Mouse (Mus musculus) CH12.LX (cell line): ENCODE data around the gene Cmss1. TPM values are rescaled to one million over a fixed set of nuclear protein-coding genes. Genes with fewer than 3 reads are reported as not detected.

Source experiments
- DNase-seq: peaks from one replicate; pipeline ENCODE4 v3.0.0-alpha.2; 2013; ENCODE audit errors: extremely low read depth
- H3K27ac ChIP-seq: 2 replicates; pipeline ENCODE4 v1.5.1; 2012; ENCODE audit warnings: low read depth, mild to moderate bottlenecking, control low read depth, moderate library complexity; ENCODE audit not compliant: insufficient read depth
- H3K27me3 ChIP-seq: replicated peaks from 2 replicates; pipeline ENCODE3; 2012; ENCODE audit warnings: inconsistent platforms
- H3K36me3 ChIP-seq, 2 experiments: replicated peaks in 1 of 2; 2 replicates each; pipeline versions ENCODE3 to v1.6.1; 2012; ENCODE audit warnings: inconsistent platforms in 1 of 2, low read length in 1 of 2, mild to moderate bottlenecking in 1 of 2, mixed read lengths in 1 of 2, moderate library complexity in 1 of 2; ENCODE audit not compliant: control insufficient read depth in 1 of 2, insufficient read depth in 1 of 2
- H3K4me1 ChIP-seq, 2 experiments: 2 replicates each; pipeline ENCODE4 v1.6.1; 2012; ENCODE audit warnings: inconsistent platforms in 1 of 2, moderate library complexity in 1 of 2; ENCODE audit not compliant: insufficient read depth in 2 of 2, control insufficient read depth in 1 of 2
- H3K4me2 ChIP-seq: 2 replicates; pipeline ENCODE4 v1.6.1; 2012; ENCODE audit warnings: low read depth, mild to moderate bottlenecking, control low read depth; ENCODE audit not compliant: poor library complexity, insufficient read depth, severe bottlenecking
- H3K4me3 ChIP-seq, 3 experiments: fragments of 150-350 bp in 1 of 3; sonication (generic) in 1 of 3; replicated peaks in 1 of 3; 2 replicates each; pipeline versions ENCODE3 to v1.5.1; 2011 to 2012; ENCODE audit warnings: low read depth in 2 of 3, low read length in 2 of 3, mild to moderate bottlenecking in 2 of 3, moderate library complexity in 2 of 3, control low read depth in 1 of 3, improper control_type of control experiment in 1 of 3, inconsistent platforms in 1 of 3, mixed read lengths in 1 of 3; ENCODE audit not compliant: poor library complexity in 1 of 3
- H3K79me2 ChIP-seq: replicated peaks from 2 replicates; pipeline ENCODE4 v1.6.1; 2012; ENCODE audit warnings: mild to moderate bottlenecking, moderate library complexity; ENCODE audit not compliant: control insufficient read depth, poor library complexity, insufficient read depth, severe bottlenecking; ENCODE audit errors: extremely low read depth
- H3K9ac ChIP-seq: 2 replicates; pipeline ENCODE4 v1.6.1; 2012; ENCODE audit warnings: low read depth, mild to moderate bottlenecking, control low read depth, moderate library complexity; ENCODE audit not compliant: insufficient read depth
- H3K9me3 ChIP-seq: replicated peaks from 2 replicates; pipeline ENCODE3; 2012; ENCODE audit warnings: low read length, inconsistent platforms, mixed read lengths
- CHD1 ChIP-seq: IDR thresholded peaks from 2 replicates; pipeline ENCODE4 v1.6.1; 2012; ENCODE audit warnings: low read depth, low read length, improper control_type of control experiment, inconsistent platforms
- JUN ChIP-seq: IDR thresholded peaks from 2 replicates; pipeline ENCODE4 v1.6.1; 2011; ENCODE audit warnings: low read depth, mild to moderate bottlenecking, low read length, improper control_type of control experiment, moderate library complexity; ENCODE audit not compliant: insufficient read depth
- KAT2A ChIP-seq: IDR thresholded peaks from 2 replicates; pipeline ENCODE4 v1.6.1; 2012; ENCODE audit warnings: low read length, improper control_type of control experiment, inconsistent platforms; ENCODE audit not compliant: insufficient replicate concordance
- MAX ChIP-seq: IDR thresholded peaks from 2 replicates; pipeline ENCODE4 v1.6.1; 2011; ENCODE audit warnings: low read length, improper control_type of control experiment
- NRF1 ChIP-seq: IDR thresholded peaks from 2 replicates; pipeline ENCODE4 v1.6.1; 2014; ENCODE audit warnings: low read depth, mild to moderate bottlenecking, inconsistent platforms, low read length, improper control_type of control experiment, moderate library complexity
- SMC3 ChIP-seq: IDR thresholded peaks from 2 replicates; pipeline ENCODE4 v1.6.1; 2011; ENCODE audit warnings: low read depth, low read length, improper control_type of control experiment
- TBP ChIP-seq: conservative IDR thresholded peaks from 2 replicates; pipeline ENCODE4 v1.6.1; 2011; ENCODE audit warnings: low read depth, low read length, improper control_type of control experiment
- TCF12 ChIP-seq: IDR thresholded peaks from 2 replicates; pipeline ENCODE4 v1.6.1; 2014; ENCODE audit warnings: low read depth, mild to moderate bottlenecking, inconsistent platforms, low read length, improper control_type of control experiment
- USF2 ChIP-seq: conservative IDR thresholded peaks from 2 replicates; pipeline ENCODE4 v1.6.1; 2011; ENCODE audit warnings: low read depth, low read length, improper control_type of control experiment
- ZKSCAN1 ChIP-seq: IDR thresholded peaks from 2 replicates; pipeline ENCODE4 v1.6.1; 2012; ENCODE audit warnings: low read depth, inconsistent platforms, low read length, improper control_type of control experiment, borderline replicate concordance
- dilution Hi-C: fragments of 300-500 bp; cut with MboI; formaldehyde crosslinking; loops from 2 replicates; pipeline ENCODE4 v1.14.3; 2020; ENCODE audit warnings: low sequenced_read_pairs; ENCODE audit not compliant: extremely low pct_unique_long_range_greater_than_20kb, extremely low pct_ligation_motif_present
- in situ Hi-C: fragments of 300-500 bp; cut with MboI; formaldehyde crosslinking; loops from 3 replicates; pipeline ENCODE4 v1.14.3; 2019; ENCODE audit warnings: low sequenced_read_pairs, low pct_ligation_motif_present, low pct_unique_long_range_greater_than_20kb, mixed read lengths
- polyA plus RNA-seq: library from polyadenylated mRNA; unstranded; fragments of >175 nt; gene quantifications from 2 replicates; pipeline ENCODE4 v1.2.1, GENCODE M21; 2012; ENCODE audit warnings: low read depth; ENCODE audit not compliant: insufficient read length
- total RNA-seq, 2 experiments: library from RNA; depleted of rRNA; stranded (reverse); fragments of 300-350 nt in 1 of 2; fragments of >200 nt in 1 of 2; gene quantifications; 2 replicates each; pipeline ENCODE4 v1.2.3; 2012 to 2014

The Cmss1 gene
- total and polyA plus RNA-seq, 3 experiments: 94.7 to 107 (median 103) TPM

DNA sequence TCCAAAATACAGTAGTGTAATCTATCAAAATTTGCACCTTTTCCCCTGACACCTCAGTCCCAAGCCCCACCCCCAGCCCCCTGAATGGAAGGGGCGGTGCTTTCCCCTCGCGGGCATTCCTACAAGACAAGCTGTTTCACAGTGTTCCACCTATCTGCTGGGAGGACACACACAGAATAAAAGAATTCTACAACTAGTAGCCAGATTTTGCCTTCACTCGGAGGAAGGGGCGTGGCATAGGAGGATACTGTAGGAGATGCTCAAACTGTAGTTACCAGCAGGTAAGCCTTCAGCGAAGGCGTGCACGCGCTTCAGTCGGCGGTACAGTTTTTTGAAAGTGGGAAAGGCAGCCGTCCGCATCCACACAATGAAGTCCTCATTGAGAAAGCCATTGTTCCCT lies 336.9 kb downstream of the Cmss1 start:
- Histone ChIP-seq H3K4me3 (no peak overlapping the region), H3K27ac (no peak overlapping the region), H3K27me3 (no peaks in the 10 kb centered on the region), H3K9ac (no peak overlapping the region), H3K4me1 (peaks cover 7 to 11% of the 10 kb centered on the region in 2 experiments), H3K79me2 (no peaks in the 10 kb centered on the region), H3K9me3 (no peaks in the 10 kb centered on the region), H3K36me3 (no peaks in the 10 kb centered on the region), H3K4me2 (no peak overlapping the region)
- dilution Hi-C loops: no loop called here
- in situ Hi-C loops: no loop called here
- TF ChIP-seq NRF1 (no peak), MAX (no peak)
- DNase-seq: no peak

DNA sequence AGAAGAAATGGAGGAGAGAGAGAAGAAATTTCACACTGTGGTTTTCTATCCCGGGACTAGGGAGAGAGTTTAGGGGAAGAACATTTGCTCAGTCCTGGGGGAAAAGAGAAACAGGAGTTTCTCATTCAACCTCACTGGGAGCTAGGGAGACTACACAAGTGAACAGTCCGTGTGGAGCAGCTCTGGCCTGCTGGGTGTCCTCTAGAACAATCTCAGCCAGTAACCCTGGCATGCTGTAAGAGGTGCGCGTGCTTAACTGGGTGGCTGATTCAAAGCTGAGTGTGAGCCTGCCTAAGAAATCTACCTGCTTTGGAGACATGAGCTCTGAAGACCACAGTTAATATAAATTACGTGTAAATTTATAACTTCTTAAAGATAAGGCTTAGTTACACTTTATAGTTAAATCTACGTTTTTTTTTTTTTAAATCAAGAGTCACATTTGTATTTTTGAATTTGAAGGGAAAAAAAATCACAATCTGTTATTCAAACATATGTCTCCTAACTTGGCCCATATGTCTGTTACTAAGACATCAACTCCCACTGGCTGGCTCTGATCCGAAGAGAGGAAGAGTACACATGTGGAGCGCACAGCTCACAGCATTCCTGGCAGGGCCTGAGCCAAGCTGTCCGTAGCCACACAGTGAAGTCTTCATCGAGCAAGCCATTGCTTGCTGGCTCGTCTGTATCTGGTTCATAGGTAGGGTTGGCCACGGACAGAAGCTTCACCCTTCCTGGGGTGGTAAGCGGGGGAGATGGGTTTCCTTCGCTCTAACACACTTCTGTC lies 338.4 kb downstream of the Cmss1 start:
- H3K36me3 ChIP-seq: no peaks in the 10 kb centered on the region
- peaks cover 7 to 11% of the 10 kb centered on the region in 2 experiments for H3K4me1 ChIP-seq
- no peak for TF ChIP-seq JUN
- no peak for TF ChIP-seq CHD1
- TF ChIP-seq KAT2A: no peak
- in situ Hi-C loops (no loop called here), dilution Hi-C loops (no loop called here)
- H3K9me3 ChIP-seq: no peaks in the 10 kb centered on the region
- no peak overlapping the region for H3K4me2 ChIP-seq
- H3K79me2 ChIP-seq: no peaks in the 10 kb centered on the region
- H3K27me3 ChIP-seq: no peaks in the 10 kb centered on the region
- H3K4me3 ChIP-seq: no peak overlapping the region
- no peak overlapping the region for H3K27ac ChIP-seq
- DNase-seq: no peak
- no peak overlapping the region for H3K9ac ChIP-seq

DNA sequence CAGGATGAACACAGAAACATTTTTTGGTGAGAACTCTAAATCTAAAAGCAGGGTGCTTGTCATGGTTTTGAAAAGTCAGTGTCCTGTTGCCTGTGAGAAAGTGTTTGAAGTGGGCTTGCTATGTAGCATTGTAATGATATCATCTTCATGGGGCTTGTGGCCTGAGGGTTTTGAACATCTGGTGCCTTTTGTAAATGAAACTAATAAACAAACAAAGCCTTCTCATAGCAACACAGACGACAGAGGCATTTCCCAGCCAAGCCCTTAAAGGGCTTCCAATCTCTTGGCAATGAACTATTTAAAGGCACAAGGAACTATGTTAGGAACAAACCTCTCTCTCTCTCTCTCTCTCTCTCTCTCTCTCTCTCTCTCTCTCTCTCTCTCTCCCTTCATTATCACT lies 339.6 kb downstream of the Cmss1 start:
- TF ChIP-seq TBP (no peak), SMC3 (no peak), TCF12 (no peak), ZKSCAN1 (no peak), USF2 (no peak)
- TF ChIP-seq, all 38 proteins: peak for 0
- Histone ChIP-seq H3K36me3 (no peaks in the 10 kb centered on the region), H3K79me2 (no peaks in the 10 kb centered on the region), H3K9ac (no peak overlapping the region), H3K4me2 (no peak overlapping the region), H3K4me3 (no peak overlapping the region), H3K27me3 (no peaks in the 10 kb centered on the region), H3K4me1 (peaks cover 7 to 11% of the 10 kb centered on the region in 2 experiments), H3K9me3 (no peaks in the 10 kb centered on the region), H3K27ac (no peak overlapping the region)
- in situ Hi-C loops (no loop called here), dilution Hi-C loops (no loop called here)
- DNase-seq: no peak
